Mouse (Mus musculus): Measurements from ENCODE around the gene Ramp3.

The Ramp3 gene

DNA sequence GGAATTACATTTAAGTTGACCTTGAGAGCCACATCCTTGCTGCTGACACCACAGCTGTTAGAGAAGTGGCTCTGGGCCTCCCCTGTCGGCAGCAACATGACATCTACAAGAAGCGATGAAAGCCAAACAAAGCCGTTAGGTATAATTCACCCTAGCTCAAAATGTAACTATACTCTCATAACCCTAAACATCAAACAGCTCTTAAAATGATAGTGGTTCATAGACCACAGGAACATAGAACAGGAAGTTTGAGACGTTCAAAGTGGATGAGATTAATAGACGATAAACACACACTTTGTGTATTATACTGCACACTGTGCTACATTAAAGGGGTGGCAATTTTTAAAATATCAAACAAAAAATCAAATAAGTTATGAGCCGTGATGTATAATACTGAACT lies 46.5 kb downstream of the Ramp3 start:
- in situ Hi-C loops (cut with MboI; ENCODE audit: low pct_unique_long_range_greater_than_20kb in 1 of 2, low sequenced_read_pairs in 2 of 2, unreplicated experiment in 1 of 2), result no loop called here

DNA sequence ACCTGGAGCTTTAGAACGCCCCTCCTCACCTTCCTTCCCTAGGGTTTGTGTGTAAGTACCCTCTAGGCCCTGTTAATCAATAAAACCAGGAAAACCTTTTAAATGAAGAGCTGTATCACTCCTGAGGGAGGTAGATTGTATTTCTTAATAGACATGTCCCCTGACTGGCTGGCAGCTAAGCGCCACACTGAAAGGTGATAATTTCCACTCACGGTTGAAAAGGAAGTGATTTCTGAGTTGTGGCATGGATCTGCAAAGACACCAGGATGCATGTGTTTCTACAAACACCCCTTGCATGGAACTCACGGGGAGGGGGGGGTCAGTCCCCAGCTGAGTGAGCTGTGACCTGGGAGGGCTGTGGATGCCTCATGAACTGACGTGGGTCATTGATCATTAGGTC lies 47.2 kb downstream of the Ramp3 start:
- in situ Hi-C loops (cut with MboI; ENCODE audit: low pct_unique_long_range_greater_than_20kb in 1 of 2, low sequenced_read_pairs in 2 of 2, unreplicated experiment in 1 of 2), result no loop called here

DNA sequence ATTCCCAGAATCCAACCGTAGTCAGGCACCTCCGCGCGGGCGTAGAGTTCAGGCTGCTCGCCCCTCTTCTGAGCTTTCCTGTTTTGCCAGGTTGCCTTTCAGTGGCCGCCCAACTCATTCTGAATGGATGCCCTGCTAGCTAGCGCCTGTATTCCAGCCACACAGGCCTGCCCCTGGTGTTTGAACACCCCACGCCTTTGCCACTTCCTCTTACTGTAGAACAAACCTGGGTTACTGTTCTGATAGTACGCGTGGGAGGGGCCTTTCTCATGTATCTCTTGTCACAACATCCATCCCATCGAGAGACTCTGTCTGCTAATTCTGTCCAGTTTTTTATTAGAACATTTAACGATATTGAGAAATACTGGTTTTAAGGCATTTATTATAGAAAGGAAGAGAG lies 48.5 kb downstream of the Ramp3 start:
- in situ Hi-C loops (cut with MboI; ENCODE audit: low pct_unique_long_range_greater_than_20kb in 1 of 2, low sequenced_read_pairs in 2 of 2, unreplicated experiment in 1 of 2), result no loop called here

DNA sequence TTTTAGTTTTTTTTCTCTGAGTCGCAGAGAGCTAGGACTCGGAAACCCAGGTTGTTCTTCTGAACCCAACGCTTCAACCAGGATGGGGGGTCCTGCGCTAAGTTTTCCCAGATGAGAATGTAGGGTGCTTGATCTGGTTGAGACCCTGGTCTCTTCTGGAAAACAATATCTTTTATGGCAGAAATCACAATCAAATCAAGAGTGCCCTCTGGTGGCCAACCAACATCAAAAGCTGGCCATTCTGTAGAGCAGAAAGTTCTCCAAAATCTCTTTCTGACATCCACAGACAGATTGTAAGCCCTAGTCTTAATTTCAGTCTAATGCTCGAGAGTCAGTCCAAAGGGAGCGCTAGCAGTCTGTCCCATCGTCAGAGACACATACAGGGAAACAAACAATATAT lies 50.1 kb downstream of the Ramp3 start:
- in situ Hi-C loops (cut with MboI; ENCODE audit: low pct_unique_long_range_greater_than_20kb in 1 of 2, low sequenced_read_pairs in 2 of 2, unreplicated experiment in 1 of 2), result no loop called here

DNA sequence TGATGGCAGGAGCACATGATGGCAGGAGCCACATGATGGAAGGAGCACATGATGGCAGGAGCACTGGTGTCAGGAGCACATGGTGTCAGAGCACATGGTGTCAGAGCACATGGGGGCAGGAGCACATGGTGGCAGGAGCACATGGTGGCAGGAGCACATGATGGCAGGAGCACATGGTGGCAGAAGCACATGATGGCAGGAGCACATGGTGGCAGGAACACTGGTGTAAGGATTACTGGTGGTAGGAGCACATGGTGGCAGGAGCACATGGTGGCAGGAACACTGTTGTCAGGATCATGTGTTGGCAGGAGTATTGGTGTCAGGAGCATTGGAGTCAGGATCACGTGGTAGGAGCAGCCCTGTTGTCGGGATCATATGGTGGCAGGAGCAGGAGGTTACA lies 52.1 kb downstream of the Ramp3 start:
- in situ Hi-C loops (cut with MboI; ENCODE audit: low pct_unique_long_range_greater_than_20kb in 1 of 2, low sequenced_read_pairs in 2 of 2, unreplicated experiment in 1 of 2), result no loop called here

DNA sequence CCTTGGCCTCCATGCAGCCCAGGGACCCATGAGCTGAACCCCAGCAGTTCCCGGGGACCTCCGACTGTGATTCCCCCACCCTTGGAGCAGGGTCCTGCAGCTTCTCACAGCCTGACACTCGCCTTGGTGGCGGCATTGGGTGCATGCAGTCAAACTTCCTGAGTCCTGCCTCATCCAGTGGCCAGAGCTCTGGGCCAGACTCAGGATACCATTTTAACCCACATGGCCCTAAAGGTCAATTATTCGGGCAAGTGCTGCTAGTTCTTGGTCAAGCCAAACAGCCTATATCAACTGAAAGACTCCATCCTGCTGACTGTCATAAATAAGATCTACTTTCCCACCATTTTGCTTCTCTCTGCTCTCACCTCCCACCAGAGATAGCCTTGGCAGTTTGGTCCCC lies 62.4 kb downstream of the Ramp3 start:
- in situ Hi-C loops (cut with MboI; ENCODE audit: low pct_unique_long_range_greater_than_20kb in 1 of 2, low sequenced_read_pairs in 2 of 2, unreplicated experiment in 1 of 2), result no loop called here

DNA sequence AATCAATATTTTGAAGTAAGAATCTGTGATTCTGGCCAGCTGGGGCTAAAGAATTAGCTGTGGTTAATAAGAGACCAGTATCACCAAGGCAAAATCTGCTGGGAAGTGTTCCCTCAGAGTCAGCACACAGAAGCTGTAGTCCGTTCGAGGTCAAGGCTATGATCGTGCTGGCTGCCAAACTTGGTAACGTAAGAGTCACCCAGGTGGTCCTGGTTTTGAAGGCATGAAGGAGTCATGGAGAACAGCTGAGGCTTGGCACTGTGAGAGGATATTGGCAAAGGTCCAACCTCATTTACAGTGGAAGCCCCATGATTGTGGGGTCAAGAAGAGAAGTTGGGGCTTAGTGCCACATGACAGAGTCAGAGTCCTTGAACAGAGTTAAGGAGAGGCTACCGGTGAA lies 68.6 kb downstream of the Ramp3 start:
- in situ Hi-C loops (cut with MboI; ENCODE audit: low pct_unique_long_range_greater_than_20kb in 1 of 2, low sequenced_read_pairs in 2 of 2, unreplicated experiment in 1 of 2), result loop anchor here in 1 of 2 experiments (5.0 kb wide), 1 partner anchor 40 kb away; no protein-coding TSS in a partner anchor

Measured in mouse embryonic stem cell (cell line).